Mouse (Mus musculus) hematopoietic multipotent progenitor cell, adult 10-12 weeks (in vitro differentiated cells): ENCODE results near the gene Ago1. TPM values are rescaled to one million over a fixed set of nuclear protein-coding genes. Genes with fewer than 3 reads are reported as not detected.

Experiments used
- polyA plus RNA-seq: library from polyadenylated mRNA; stranded (reverse); fragments of >175 nt; gene quantifications from 2 replicates; pipeline ENCODE4 v1.2.3, GENCODE M21; 2012; ENCODE audit warnings: low replicate concordance

The Ago1 gene
- polyA plus RNA-seq, result 10.9 and 20.0 TPM in 2 replicates

GRCm38 (mm10) chr4:126468285-126468901 is at the start of gene Ago1:
TSS of gene Ago1 (minus strand) at chr4:126468583.

GRCm38 (mm10) chr4:126429347-126430079 is 38.9 kb downstream of the Ago1 start, which contains the start of gene Ago3:
TSS of gene Ago3 (minus strand) at chr4:126429556.

Other genes with a start within 250 kb of the Ago1 start
- 157 and 554 TPM in 2 replicates for gene Map7d1, start 212.2 kb downstream of the Ago1 start, polyA plus RNA-seq
- 27.3 and 28.0 TPM in 2 replicates for gene Trappc3, start 206.3 kb downstream of the Ago1 start, polyA plus RNA-seq
- gene Col8a2, start 181.8 kb downstream of the Ago1 start, polyA plus RNA-seq, result 0.58 and 1.0 TPM in 2 replicates
- 46.3 and 51.9 TPM in 2 replicates for gene Adprhl2, start 146.9 kb downstream of the Ago1 start, polyA plus RNA-seq
- gene Tekt2, start 142.9 kb downstream of the Ago1 start, polyA plus RNA-seq, result not detected in 2 replicates
- gene Ago3, start 39.0 kb downstream of the Ago1 start, polyA plus RNA-seq, result 9.3 and 11.9 TPM in 2 replicates
- 0.85 and 1.6 TPM in 2 replicates for gene Ago4, start 64.9 kb upstream of the Ago1 start, polyA plus RNA-seq
- 0.48 and 2.2 TPM in 2 replicates for gene Clspn, start 88.4 kb upstream of the Ago1 start, polyA plus RNA-seq
- 1.5 and 3.3 TPM in 2 replicates for gene 5730409E04Rik, start 141.2 kb upstream of the Ago1 start, polyA plus RNA-seq
- 7.8 and 82.7 TPM in 2 replicates for gene Psmb2, start 209.0 kb upstream of the Ago1 start, polyA plus RNA-seq